Mouse (Mus musculus): Measurements from ENCODE around the gene Itgb5. TPM values are rescaled to one million over a fixed set of nuclear protein-coding genes. Genes with fewer than 3 reads are reported as not detected.

The Itgb5 gene
- polyA plus RNA-seq, 1 experiment from 2014 or later = 21.7 TPM

Other genes with a start within 250 kb of the Itgb5 start
- gene Heg1, start 145.3 kb upstream of the Itgb5 start, polyA plus RNA-seq (2014; fragmentation: Nextera tagmentation; extraction: Ambion mirVana) = 22.8 and 23.4 TPM in 2 replicates
- gene Muc13, start 35.6 kb upstream of the Itgb5 start, polyA plus RNA-seq (2014; fragmentation: Nextera tagmentation; extraction: Ambion mirVana) = 0.08 and 0.14 TPM in 2 replicates
- 55.5 and 62.6 TPM in 2 replicates for gene Umps, start 137.4 kb downstream of the Itgb5 start, polyA plus RNA-seq (2014; fragmentation: Nextera tagmentation; extraction: Ambion mirVana)

Data from hindbrain, embryonic 11.5 days (tissue).